Mouse (Mus musculus) midbrain, embryonic 10.5 days (tissue): ENCODE data around the gene Olfr97. TPM values are rescaled to one million over a fixed set of nuclear protein-coding genes. Genes with fewer than 3 reads are reported as not detected.

Source experiments
- DNase-seq: peaks from one replicate; pipeline ENCODE4 v3.0.0-alpha.2; 2017; ENCODE audit warnings: low spot score
- H3K27ac ChIP-seq: fragments of 300-500 bp; sonication (generic); replicated peaks from 2 replicates; pipeline ENCODE4 v1.5.1; 2016; ENCODE audit warnings: mild to moderate bottlenecking
- H3K27me3 ChIP-seq: fragments of 300-500 bp; sonication (generic); 2 replicates; pipeline ENCODE4 v1.6.1; 2016; ENCODE audit warnings: low read depth, mild to moderate bottlenecking; ENCODE audit not compliant: poor library complexity, severe bottlenecking
- H3K36me3 ChIP-seq: fragments of 300-500 bp; sonication (generic); 2 replicates; pipeline ENCODE4 v1.6.1; 2016; ENCODE audit warnings: mild to moderate bottlenecking, moderate library complexity
- H3K4me1 ChIP-seq: fragments of 300-500 bp; sonication (generic); 2 replicates; pipeline ENCODE4 v1.6.1; 2016
- H3K4me3 ChIP-seq: fragments of 300-500 bp; sonication (generic); 2 replicates; pipeline ENCODE4 v1.5.1; 2016; ENCODE audit warnings: mild to moderate bottlenecking, moderate library complexity
- H3K9me3 ChIP-seq: fragments of 300-500 bp; sonication (generic); replicated peaks from 2 replicates; pipeline ENCODE4 v1.6.1; 2016; ENCODE audit warnings: mild to moderate bottlenecking
- WGBS: fragments of 180-500 bp; shearing (Covaris S2); methylation state at CpG from one replicate; pipeline ENCODE4 v1.1.7; 2016; 5-methylcytosine and 5-hydroxymethylcytosine counted together
- polyA plus RNA-seq: library from polyadenylated mRNA; unstranded; fragments of >200 nt; fragmentation: Nextera tagmentation; extraction: Ambion mirVana; gene quantifications from 2 replicates; pipeline ENCODE4 v1.2.1, GENCODE M21; 2016

The Olfr97 gene
- polyA plus RNA-seq, 1 experiment from 2014 or later = not detected

DNA sequence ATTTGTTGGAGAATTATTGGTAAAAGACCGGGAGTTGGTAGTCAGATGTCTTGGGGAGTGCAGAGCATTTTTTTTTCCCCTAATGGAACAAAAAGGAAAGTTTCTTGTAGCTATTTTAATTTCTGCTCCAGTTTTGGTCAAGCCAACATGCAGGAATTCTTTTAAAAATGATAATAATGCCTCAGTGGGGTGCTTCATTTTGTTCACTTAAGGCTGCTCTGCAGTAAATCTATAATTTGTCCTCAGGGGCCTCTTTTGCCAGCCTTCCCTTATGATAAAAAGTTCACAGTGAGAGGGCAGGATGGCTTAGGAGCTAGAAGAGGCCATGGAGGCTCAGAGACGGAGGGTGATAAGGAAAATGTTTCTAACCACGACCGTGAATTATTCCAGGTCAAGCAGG is 17.3 kb downstream of the Olfr97 start, which contains the start of gene Olfr96:
Olfr96 (plus strand) TSS at position 301 of the 400 bp plus-strand sequence.
- Histone ChIP-seq H3K4me3 (no peak within 1 kb of the TSS), H3K4me1 (no peaks in the 10 kb centered on the region), H3K36me3 (no peaks in the 10 kb centered on the region), H3K27ac (no peak within 1 kb of the TSS), H3K9me3 (peaks cover 10% of the 10 kb centered on the region; the same call in 1 of the 2 replicates), H3K27me3 (no peaks in the 10 kb centered on the region)
- no peak for DNase-seq
- WGBS = 62% methylated on average over 4 of the region's 4 CpGs

DNA sequence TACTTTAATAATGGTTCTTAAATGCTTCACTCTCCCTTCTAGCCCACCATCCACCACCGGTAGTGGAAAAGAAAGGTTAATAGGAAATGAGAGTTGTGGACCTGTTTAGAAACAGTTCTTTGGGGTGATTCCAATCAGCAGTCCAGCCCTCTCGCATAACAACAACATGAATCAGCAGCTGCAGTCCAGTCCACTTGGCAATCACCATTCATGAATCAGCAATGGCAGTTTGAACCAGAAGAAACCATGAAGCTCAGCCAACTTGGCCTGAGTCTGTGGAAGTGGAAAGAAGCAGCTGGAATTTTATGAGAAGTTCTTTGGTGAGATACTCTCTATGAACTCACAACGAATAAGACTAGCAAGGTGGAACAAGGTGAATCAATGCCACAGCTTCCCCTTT is 18.6 kb downstream of the Olfr97 start:
- Histone ChIP-seq H3K27ac (no peak overlapping the region), H3K27me3 (no peaks in the 10 kb centered on the region), H3K4me1 (no peaks in the 10 kb centered on the region), H3K36me3 (no peaks in the 10 kb centered on the region), H3K4me3 (no peak overlapping the region), H3K9me3 (peaks cover 10% of the 10 kb centered on the region; the same call in 1 of the 2 replicates)
- 87% methylated on average over 3 of the region's 3 CpGs for WGBS
- DNase-seq = no peak

DNA sequence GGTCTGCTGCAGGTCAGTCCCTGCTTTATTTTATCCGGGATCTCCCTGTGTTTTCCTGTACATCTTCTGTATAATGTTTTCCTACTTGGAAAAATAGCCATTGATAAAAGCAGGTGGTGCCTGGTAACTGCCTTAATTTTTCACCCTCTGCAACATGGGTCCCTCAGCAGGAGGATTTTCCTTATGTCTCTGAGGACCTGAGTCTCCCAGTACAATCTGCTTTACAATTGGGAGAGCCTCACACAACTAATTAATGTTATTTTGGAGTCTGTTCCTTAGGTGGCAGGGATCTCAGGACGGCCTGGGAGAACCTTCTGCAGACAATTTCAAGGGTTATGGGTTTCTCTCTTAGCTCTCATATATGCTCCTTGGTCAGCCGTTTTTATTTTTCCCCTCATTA is 24.1 kb downstream of the Olfr97 start, which contains the start of gene Olfr95:
Olfr95 (minus strand) TSS at position 101 of the 400 bp plus-strand sequence.
- Histone ChIP-seq H3K9me3 (peaks cover 10% of the 10 kb centered on the region; the same call in 1 of the 2 replicates), H3K4me3 (no peak within 1 kb of the TSS), H3K4me1 (peaks cover 9% of the 10 kb centered on the region), H3K27me3 (peaks cover 24% of the 10 kb centered on the region), H3K36me3 (no peaks in the 10 kb centered on the region), H3K27ac (no peak within 1 kb of the TSS)
- DNase-seq = no peak
- 75% methylated on average over 3 of the region's 3 CpGs for WGBS

DNA sequence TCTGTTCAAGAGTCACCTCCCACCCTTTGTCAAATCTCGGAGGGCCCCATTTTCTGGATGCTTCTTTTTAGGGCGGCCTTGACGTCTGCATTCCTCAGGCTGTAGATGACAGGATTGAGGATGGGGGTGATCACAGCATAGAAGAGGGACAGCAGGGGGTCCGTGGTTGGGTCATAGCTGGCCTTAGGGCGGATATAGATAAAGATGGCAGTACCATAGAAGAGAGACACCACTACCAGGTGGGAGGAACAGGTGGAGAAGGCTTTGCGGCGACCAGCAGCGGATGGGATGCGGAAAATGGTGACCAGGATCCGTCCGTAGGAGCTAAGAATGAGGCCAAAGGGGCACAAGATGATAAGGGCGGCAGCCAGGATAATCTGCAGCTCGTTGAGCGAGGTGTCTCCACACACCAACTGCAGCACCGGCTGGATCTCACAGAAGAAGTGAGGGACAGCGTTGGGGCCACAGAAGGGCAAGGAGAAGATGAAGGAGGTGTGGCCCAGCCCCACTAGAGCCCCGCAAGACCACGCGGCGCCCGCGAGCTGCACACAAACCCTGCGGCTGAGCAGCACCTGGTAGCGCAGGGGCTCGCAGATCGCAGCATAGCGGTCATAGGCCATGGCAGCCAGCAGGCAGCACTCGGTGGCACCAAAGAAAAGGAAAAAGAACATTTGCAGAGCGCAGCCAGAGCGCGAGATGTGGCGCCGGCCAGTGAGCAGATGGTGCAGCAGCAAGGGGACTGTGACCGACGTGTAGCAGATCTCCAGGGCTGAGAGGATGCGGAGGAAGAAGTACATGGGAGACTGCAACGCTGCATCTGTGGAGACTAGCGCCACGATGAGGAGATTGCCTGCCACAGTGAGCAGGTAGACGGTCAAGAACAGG is 26.0 kb downstream of the Olfr97 start:
- no peak overlapping the region; the same call in 1 of the 2 replicates for H3K27ac ChIP-seq
- 19% methylated on average over 40 of the region's 40 CpGs for WGBS

DNA sequence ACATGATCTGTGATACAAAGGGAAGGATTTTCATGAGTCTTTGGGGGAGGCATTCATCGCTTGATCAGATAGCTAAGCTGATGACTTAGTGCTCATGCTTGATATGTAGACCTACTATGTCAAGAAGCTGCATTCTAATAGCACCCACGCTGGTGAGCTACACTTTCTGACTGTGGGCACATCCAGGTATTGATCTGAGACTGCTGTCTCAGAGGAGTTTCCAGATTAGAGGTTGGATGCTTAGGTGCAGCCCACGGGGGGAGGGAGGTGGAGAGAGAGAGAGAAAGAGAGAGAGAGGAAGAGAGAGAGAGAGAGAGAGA is 33.3 kb downstream of the Olfr97 start:
- Histone ChIP-seq H3K36me3 (no peaks in the 10 kb centered on the region), H3K4me3 (no peak overlapping the region), H3K27me3 (peaks cover 9% of the 10 kb centered on the region; the same call in 1 of the 2 replicates), H3K27ac (no peak overlapping the region), H3K9me3 (no peaks in the 10 kb centered on the region), H3K4me1 (no peaks in the 10 kb centered on the region)
- 34% methylated on average over 3 of the region's 3 CpGs for WGBS
- no peak for DNase-seq

More for the DNA sequence above, 26.0 kb downstream of the Olfr97 start:
- no peaks in the 10 kb centered on the region for H3K36me3 ChIP-seq
- peaks cover 24% of the 10 kb centered on the region for H3K27me3 ChIP-seq
- H3K4me3 ChIP-seq = peak overlapping the region; percentile 54
- no peaks in the 10 kb centered on the region for H3K9me3 ChIP-seq
- H3K4me1 ChIP-seq = peaks cover 9% of the 10 kb centered on the region
- DNase-seq = peak; percentile 31

DNA sequence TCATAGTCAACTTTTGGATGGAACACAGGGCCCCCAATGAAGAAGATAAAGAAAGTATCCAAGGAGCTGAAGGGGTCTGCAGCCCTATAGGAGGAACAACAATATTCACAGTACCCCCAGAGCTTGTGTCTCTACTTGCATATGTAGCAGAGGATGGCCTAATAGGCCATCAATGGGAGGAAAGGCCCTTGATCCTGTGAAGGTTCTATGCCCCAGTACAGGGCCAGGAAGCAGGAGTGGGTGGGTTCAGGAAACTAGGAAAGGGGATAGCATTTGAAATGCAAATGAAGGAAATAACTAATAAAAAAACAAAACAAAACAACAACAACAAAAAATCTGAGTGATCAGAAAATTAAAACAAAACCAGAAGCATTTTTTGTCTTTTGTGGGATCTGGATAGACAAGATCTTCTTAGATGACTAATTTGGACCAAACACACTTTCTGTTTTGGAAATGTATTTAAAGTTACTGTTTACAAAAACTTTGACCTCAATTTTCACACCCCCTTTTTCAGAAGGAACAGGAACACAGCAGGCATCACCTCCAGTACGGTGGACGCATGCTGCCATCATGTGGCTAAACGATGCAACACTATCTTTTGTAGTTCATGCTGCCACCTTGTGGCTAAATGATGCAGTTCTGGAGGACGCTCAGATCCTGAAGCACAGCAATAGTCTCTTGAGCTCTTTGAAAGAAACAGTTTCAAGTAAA is 33.8 kb downstream of the Olfr97 start:
- Histone ChIP-seq H3K9me3 (no peaks in the 10 kb centered on the region), H3K36me3 (no peaks in the 10 kb centered on the region), H3K4me3 (no peak overlapping the region), H3K27ac (no peak overlapping the region), H3K4me1 (no peaks in the 10 kb centered on the region), H3K27me3 (peaks cover 14% of the 10 kb centered on the region)
- DNase-seq = peak; percentile 73
- WGBS = under 1% methylated on average over 4 of the region's 4 CpGs

DNA sequence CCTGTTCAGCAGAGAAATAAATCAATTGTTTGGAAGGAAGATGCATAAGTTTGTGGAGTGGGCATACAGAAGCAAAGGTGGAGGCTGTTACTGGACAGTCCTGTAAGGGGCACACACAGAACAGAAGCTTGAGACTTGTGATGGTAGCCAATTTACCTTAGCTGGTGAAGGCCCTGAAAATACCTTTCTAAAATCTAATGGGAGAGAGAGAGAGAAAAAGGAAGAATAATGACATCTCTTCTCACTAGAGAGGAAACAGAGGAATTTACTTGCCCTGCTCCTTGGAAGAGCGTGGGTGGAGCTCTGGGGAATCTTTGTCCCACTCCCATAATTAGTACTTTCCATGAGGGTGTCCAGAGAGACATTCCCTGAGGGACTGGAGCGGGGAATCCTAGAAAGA is 36.2 kb downstream of the Olfr97 start, which contains the start of gene Olfr94:
Olfr94 (minus strand) TSS at position 101 of the 400 bp plus-strand sequence.
- 74% methylated on average over 2 of the region's 2 CpGs for WGBS

DNA sequence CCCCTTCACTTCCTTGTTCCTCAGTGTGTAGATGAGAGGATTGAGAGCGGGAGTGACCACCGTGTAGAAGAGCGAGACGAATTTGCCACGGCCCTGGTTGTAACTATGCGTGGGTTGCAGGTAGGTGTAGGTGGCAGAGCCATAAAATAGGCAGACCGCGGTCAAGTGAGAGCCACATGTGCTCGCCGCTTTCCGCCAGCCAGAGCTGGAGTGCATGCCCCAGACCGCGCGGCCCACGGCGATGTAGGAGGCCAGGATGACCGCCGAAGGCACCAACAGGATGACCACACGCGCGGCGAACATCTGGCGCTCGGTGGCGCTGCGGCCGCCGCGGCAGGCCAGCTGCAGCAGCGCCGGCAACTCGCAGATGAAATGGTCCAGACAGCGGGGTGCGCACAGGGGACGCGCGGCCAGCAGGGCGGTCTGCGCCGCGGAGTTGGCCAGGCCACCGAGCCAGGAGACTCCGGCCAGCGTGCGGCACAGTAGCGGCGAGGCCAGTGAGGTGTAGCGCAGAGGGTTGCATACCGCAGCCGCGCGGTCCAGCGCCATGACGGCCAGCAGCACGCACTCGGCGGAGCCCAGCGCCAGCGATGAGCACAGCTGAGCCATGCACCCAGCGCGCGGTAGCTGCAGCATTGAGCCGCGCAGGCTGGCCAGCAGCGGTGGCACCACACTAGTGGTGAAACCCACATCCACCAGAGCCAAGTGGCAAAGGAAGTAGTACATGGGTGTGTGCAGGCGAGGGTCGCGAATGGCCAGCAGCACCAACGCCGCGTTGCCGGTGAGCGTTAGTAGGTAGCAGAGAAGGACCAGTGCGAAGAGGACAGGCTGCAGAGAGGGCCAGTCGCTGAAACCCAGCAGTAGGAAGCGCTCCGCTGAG is 40.0 kb downstream of the Olfr97 start:
- Histone ChIP-seq H3K4me3 (peak overlapping the region; percentile 70), H3K27me3 (peaks cover 50% of the 10 kb centered on the region), H3K4me1 (peaks cover 16% of the 10 kb centered on the region), H3K9me3 (no peaks in the 10 kb centered on the region), H3K27ac (peak overlapping the region; percentile 79), H3K36me3 (no peaks in the 10 kb centered on the region)
- WGBS = under 1% methylated on average over 77 of the region's 77 CpGs
- peak; percentile 79 for DNase-seq

More for the DNA sequence above, 36.2 kb downstream of the Olfr97 start, which contains the start of gene Olfr94:
- Histone ChIP-seq H3K4me3 (no peak within 1 kb of the TSS), H3K36me3 (no peaks in the 10 kb centered on the region), H3K4me1 (peaks cover 16% of the 10 kb centered on the region), H3K9me3 (no peaks in the 10 kb centered on the region), H3K27me3 (peaks cover 39% of the 10 kb centered on the region), H3K27ac (no peak within 1 kb of the TSS)
- no peak for DNase-seq

DNA sequence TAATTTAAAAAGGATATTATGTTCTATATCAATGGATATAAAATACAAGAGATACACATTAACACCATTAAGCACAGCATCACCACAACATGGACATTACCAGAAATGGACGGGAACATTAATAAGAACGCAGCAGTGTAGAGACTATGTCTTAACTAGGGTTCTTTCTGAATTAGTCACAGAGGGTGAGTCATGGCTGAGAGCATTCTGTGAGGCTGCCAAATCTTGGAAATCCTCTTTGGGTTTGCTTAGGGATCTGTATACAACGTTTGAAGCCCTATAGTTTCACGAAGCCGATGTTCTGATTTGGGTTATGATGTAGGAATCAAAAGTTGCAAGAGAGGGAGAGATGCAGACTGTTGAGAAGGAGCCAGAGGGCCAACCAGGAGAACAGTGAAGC is 42.3 kb downstream of the Olfr97 start:
- Histone ChIP-seq H3K27ac (no peak overlapping the region), H3K9me3 (no peaks in the 10 kb centered on the region), H3K4me1 (peaks cover 16% of the 10 kb centered on the region), H3K36me3 (no peaks in the 10 kb centered on the region), H3K4me3 (no peak overlapping the region), H3K27me3 (peaks cover 48% of the 10 kb centered on the region)
- 91% methylated on average over 5 of the region's 5 CpGs for WGBS
- no peak for DNase-seq

DNA sequence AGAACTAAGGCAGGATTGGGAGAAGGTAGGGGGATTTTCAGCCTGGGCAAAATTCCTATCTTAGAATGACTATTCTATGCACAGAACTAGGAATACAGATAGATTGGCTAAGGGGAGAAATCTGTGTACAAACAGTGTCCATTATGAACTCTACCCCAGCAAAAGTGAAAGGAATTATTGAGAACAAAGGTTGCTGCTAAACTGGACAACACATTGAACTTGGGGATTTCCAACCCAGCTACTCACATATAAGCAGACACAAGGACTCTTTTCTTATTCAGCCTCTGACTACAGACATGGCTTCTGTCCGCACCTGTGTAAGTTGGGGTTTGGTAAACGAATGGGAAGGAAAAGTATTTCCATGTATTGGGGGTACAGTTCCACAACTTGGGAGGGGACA is 43.5 kb downstream of the Olfr97 start, which contains the start of gene Ubd:
Ubd (plus strand) TSS at position 237 of the 400 bp plus-strand sequence.
- Histone ChIP-seq H3K9me3 (no peaks in the 10 kb centered on the region), H3K4me1 (peaks cover 16% of the 10 kb centered on the region), H3K36me3 (no peaks in the 10 kb centered on the region), H3K27ac (no peak within 1 kb of the TSS), H3K27me3 (peaks cover 39% of the 10 kb centered on the region), H3K4me3 (no peak within 1 kb of the TSS)
- no peak for DNase-seq
- WGBS = 85% methylated on average over 2 of the region's 2 CpGs

DNA sequence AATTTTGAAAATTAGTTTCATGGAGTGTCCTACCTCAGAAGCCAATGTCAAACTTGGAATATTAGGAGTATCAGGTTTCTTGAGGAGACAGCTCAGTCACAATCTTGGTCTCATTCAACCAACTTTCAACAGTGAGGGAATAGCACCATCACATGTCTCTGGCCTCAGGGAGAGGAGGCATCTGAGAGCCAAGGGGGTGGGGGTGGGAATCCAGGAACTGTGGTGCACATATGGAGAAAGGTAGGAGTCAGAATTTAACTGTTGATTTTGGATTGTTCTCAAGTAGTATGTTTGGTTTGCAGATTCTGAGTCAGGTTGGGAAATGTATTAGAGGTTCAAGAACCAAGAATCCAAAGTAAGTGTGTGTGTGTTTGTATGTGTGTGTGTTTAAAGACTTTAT is 44.1 kb downstream of the Olfr97 start:
- H3K9me3 ChIP-seq = no peaks in the 10 kb centered on the region
- H3K27me3 ChIP-seq = peaks cover 33% of the 10 kb centered on the region
- H3K36me3 ChIP-seq = no peaks in the 10 kb centered on the region
- H3K27ac ChIP-seq = no peak overlapping the region
- no peak for DNase-seq
- H3K4me3 ChIP-seq = no peak overlapping the region
- peaks cover 16% of the 10 kb centered on the region for H3K4me1 ChIP-seq

DNA sequence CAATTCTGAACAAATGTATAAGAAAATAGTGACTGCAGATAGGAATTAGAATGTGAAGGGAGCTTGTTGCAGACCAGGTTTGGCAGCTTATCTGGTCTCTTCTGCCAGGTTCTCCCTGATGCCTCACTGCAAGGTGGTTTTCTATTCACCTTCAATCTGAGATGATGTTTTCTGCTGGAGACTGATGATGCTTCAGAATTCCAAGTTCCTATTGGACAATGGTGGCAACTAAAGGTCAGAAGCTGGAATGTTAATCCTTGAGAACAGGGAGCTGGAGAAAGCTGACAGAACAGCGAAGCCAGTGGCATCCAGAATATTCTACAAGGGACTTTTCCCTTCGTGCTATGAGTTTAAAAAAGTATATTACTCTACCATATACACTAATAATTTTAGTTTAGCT is 46.4 kb downstream of the Olfr97 start:
- H3K4me3 ChIP-seq = no peak overlapping the region
- H3K9me3 ChIP-seq = no peaks in the 10 kb centered on the region
- no peaks in the 10 kb centered on the region for H3K36me3 ChIP-seq
- no peaks in the 10 kb centered on the region; the same call in 1 of the 2 replicates for H3K4me1 ChIP-seq
- WGBS = 31% methylated on average over 2 of the region's 2 CpGs
- H3K27me3 ChIP-seq = peaks cover 10% of the 10 kb centered on the region
- DNase-seq = peak; percentile 14
- no peak overlapping the region for H3K27ac ChIP-seq
